Mouse (Mus musculus) monocyte, adult 2 months (primary cell): Measurements from ENCODE around the gene Pygl.
"Not testable (repeated sequence)": the region's sequence is repeated elsewhere in the genome, so short reads cannot be mapped to it uniquely, and the experiment has no call there.

Source experiments
- DNase-seq, 2 experiments: peaks; one replicate each; pipeline ENCODE4 v3.0.0; 2022; ENCODE audit warnings: low spot score in 2 of 2, low read depth in 1 of 2

The Pygl gene

DNA sequence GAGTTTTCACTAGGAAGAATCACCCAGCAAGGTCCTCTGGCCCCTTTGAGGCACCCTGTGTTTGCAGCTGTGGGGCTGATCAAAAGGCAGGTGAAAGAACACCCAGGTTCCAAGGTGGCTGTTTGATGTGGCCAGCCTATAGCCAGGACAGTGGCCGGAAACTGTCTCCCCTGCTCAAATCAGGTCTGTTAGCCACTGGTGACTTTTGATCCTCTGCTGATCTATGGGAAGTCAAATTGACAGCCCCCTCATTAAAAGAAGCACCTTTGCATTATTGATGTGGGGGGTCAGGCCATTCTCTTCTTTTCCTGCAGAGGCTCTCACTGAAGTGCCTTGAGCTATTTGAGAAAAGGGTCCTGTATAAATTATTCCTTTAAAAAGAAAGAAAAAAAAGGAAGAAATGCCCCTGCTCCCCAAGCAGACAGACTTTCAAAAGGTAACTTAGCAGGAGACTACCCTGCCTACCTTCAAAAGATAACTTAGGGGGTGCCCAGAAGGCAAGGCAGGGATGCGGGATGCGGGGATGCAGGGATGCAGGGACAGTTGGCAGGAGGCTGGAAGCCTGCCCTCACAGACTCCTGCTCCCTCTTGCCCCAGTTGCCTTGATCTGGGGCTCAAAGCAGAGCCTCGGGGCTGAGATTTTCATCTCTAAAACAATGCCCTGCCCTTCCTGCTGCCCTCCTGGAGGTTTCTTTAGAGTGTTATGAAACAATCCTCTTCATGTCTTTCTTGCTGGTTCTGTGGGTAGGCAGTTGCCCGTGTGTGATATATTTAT, 73.8 kb downstream of the Pygl start:
- no peak for DNase-seq

DNA sequence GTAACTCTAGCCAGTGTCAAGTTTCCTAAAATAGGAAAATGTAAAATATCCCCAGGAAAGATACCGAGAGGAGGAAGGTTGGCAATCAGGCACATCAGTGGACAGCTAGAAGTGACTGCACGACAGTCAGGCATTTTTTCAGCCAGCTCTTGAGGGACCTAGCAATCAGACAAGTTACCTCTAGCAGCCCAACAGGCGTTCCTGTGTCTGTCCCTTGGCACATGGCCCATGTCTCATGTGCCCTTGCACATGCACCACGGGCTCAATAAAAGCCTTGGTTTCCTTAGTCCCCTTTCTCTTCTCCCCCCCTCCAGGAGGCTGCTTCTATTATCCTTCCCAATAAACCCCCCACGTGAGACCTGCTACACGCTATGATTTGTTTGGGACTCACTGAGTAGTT, 75.1 kb downstream of the Pygl start:
- DNase-seq, result no peak

DNA sequence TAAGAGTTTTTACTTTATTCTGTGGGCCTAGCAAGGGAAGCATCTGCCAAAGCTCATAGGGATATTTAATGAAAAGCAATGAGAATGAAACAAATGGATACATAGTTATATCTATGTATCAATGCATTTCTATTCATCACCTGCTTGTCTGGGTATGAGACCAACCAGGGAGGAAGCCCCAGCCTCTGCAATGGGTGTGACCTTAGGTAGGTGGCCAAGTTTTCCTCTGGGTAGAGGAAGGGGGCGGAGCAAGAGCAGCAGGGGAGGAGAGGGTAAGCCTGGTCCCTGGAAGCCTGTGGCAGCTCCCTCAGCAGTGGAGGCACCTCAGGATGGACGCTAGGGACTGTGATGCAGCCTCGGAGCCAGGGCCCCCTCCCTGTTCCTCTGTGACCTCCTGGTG, 77.4 kb downstream of the Pygl start, which contains the start of gene Abhd12b:
Gene Abhd12b (plus strand): TSS at position 301 of the 400 bp plus-strand sequence.
- no peak for DNase-seq

DNA sequence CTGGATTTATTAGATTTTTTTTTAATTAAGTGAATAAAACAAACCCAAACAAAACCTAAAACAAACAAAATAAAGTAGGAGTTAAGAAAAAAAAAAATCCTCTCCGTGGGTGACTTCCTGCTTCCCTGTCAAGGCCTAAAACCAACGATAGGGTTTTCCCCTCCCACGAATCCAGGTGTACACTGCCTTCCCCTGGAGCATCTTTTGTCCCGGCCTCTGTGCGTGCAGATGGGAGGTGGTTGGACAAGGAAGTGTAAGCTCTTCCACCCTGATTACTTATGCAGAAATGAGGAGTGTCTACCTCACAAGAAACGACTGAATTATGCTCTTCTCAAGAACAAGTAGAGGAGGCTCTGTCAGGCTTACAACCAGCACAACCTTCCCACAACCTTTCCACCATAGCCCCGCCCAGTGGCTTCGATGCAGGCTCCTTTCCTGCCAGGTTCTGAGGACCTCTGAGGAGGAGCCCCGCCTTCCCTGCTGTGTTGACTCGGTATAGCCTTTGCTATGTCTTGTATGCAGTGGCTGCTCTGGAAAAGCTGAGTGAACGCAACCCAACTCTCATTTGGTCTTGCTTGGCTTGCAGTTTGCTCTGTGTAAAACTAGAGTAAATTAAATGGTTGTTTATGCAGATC, 82.5 kb downstream of the Pygl start:
- DNase-seq, result no peak

GRCm38 (mm10) chr12:70147986-70148630, 83.2 kb downstream of the Pygl start:
- no peak for DNase-seq

- DNase-seq, result no peak
Observed at GRCm38 (mm10) chr12:70145586-70145985, 85.7 kb downstream of the Pygl start.

DNA sequence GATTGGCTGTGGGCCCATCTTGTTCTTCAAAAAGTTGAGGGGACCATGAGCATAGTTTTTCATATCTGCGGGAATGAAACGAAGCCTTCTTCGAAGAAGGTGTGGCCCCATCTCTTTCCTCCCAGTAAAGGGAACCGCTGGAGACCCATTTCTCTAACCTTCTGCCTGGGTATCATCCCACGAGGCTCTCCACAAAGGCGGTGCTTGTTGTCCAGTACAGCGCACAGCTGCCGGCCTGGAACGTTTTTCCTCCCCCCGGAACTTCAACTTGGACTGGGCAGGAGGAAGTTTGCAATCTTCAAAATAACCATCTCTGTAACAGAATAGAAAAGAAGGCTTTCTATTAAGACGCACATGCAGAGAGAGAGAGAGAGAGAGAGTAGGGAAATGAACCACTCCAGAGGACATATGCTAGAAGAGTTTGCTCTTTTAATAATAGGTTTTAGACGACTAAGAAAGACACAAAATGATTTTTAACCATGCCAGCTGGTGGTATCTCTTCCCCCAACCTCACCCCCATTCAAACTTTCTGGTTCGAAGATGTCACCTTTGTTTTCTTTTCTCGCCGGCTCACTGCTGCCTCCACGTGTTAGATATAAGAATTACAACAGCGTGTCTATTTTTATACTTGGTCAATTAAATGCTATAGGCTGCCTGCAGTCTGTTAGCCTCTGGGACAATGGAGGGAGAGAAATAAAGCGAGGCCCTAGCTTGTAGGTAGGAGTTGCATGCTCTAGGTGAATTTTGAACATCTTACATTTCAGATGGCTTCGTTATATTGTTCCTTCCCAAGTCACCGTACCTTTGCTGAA, 86.4 kb downstream of the Pygl start:
- peak in 1 of 2 experiments; percentile 24 for DNase-seq

DNA sequence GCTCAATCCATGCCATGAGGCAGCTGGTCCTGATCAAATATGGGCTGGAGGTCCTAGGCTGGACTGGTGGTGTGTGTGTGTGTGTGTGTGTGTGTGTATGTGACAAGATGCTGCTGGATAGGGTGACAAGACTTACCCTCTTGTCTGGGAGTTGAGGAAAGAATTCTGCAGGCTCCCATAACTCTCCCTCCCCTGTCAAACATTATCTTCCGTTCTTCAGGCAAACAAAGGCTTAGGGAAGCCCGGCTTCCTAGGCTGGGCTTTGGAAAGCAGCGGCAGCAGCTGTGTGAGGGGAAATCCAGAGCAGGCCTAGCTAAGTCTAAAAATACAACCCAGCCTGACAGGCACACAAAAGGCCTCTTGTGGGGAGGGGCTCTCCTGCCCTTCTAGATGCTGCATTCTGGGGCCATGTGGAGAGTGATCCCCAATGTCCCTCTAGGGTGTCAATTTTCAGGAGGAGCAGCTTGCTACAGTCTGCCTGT, 87.1 kb downstream of the Pygl start:
- DNase-seq, result not testable (repeated sequence)

- no peak for DNase-seq
Observed at GRCm38 (mm10) chr12:70140993-70141576, 90.2 kb downstream of the Pygl start.
